In the genomic region with DNA sequence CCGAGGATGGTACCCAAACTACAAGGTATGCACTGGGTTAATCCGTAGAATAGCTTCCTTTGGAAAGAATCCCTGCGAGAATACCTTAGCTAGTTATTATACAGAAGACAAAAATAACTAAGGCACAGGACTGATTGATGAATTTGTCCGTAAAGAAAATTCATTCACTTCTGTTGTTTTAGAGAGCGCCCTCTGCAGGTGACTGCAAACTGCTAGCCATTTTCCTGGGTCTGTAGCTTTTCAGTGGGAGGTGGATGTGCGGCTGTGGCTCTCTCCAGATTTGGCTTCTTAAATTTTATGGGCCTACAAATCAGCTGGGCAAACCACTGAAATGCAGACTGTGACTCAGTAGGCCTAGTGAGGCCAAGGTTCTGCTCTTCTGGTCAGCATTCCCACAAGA, we compare ENCODE assay signal across 25 mouse cellular contexts. TPM values are rescaled to one million over a fixed set of nuclear protein-coding genes. Genes with fewer than 3 reads are reported as not detected.
DNase-seq lines count a peak whose midpoint lies in the region; ATAC-seq and TF ChIP-seq lines count a peak whose summit lies in the region.
"Had no signal": no experiment of that assay in that cellular context is flagged by ENCODE, and none has a peak within 500 bp of the region (broad histone marks: within the 10 kb centered on the region; RNA-seq: fewer than 3 reads in every experiment).

No protein-coding gene starts in this region.

- TF ChIP-seq EP300 in CH12.LX (IDR thresholded peaks at IDR 0.05; ENCODE audit: low read length): no peak

- TF ChIP-seq RAD21 in CH12.LX (IDR thresholded peaks at IDR 0.05; ENCODE audit: low read depth, low read length): peak; percentile 5

- H3K79me2 ChIP-seq in CH12.LX (replicated peaks; ENCODE audit: control insufficient read depth, extremely low read depth, insufficient read depth, poor library complexity, severe bottlenecking): no peaks in the 10 kb centered on the region

- H3K9me3 ChIP-seq in CH12.LX (replicated peaks; ENCODE audit: low read length): no peaks in the 10 kb centered on the region
- H3K9me3 ChIP-seq: embryonic facial prominence, embryonic 13.5 days; G1E; heart, embryonic 15.5 days; hindbrain, embryonic 15.5 days; limb, embryonic 10.5 days; neural tube, embryonic 12.5 days had no signal

- in situ Hi-C loops in CH12.LX (cut with MboI; ENCODE audit: low pct_ligation_motif_present, low pct_unique_long_range_greater_than_20kb, low sequenced_read_pairs): no loop called here

- no peak overlapping the region for H3K4me3 ChIP-seq in layer of hippocampus, adult 2 months
- H3K4me3 ChIP-seq in CH12.LX (replicated peaks in 1 of 3; ENCODE audit: low read depth in 2 of 3, low read length in 2 of 3, poor library complexity in 1 of 3): no peak overlapping the region
- H3K4me3 ChIP-seq: embryonic facial prominence, embryonic 13.5 days; heart, embryonic 15.5 days; hindbrain, embryonic 15.5 days; limb, embryonic 10.5 days; neural tube, embryonic 12.5 days had no signal

- no peak overlapping the region for H3K9ac ChIP-seq in CH12.LX (ENCODE audit: insufficient read depth, low read depth)
- H3K9ac ChIP-seq: embryonic facial prominence, embryonic 13.5 days; heart, embryonic 15.5 days; hindbrain, embryonic 15.5 days; neural tube, embryonic 12.5 days had no signal

- DNase-seq in CD4-positive, CD25-positive, alpha-beta regulatory T cell, adult 2 months (ENCODE audit: low read depth, low spot score): peak; percentile 2
- no peak for DNase-seq in layer of hippocampus, adult 2 months (ENCODE audit: low spot score in 2 of 2)
- no peak for DNase-seq in layer of hippocampus, adult 18-20 months (ENCODE audit: low spot score in 2 of 2)
- DNase-seq in CH12.LX (ENCODE audit: extremely low read depth) (peak; percentile 10), WW6 (ENCODE audit: low read depth, low spot score) (peak; percentile 1)
- DNase-seq in cerebellum, adult 9-10 months: no peak
- DNase-seq in spleen, postnatal 14 days (ENCODE audit: low spot score in 2 of 2): no peak
- DNase-seq: adrenal gland, adult 2 months; cerebellum, adult 11 months; heart, postnatal 4 days; kidney, adult 11 months; kidney, postnatal 10 days; lung, adult 2 months; thymus, adult 18-20 months had no signal

- dilution Hi-C loops in CH12.LX (cut with MboI; ENCODE audit: extremely low pct_ligation_motif_present, extremely low pct_unique_long_range_greater_than_20kb, low sequenced_read_pairs): no loop called here

- H3K27me3 ChIP-seq in CH12.LX (replicated peaks): peaks cover 71% of the 10 kb centered on the region
- H3K27me3 ChIP-seq: embryonic facial prominence, embryonic 13.5 days; heart, embryonic 15.5 days; hindbrain, embryonic 15.5 days; neural tube, embryonic 12.5 days had no signal

- no peak for ATAC-seq in CD4-positive, CD25-positive, alpha-beta regulatory T cell, adult 4 months
- ATAC-seq: forebrain, embryonic 16.5 days had no signal

- H3K4me1 ChIP-seq in CH12.LX (ENCODE audit: control insufficient read depth in 1 of 2, insufficient read depth in 2 of 2): no peaks in the 10 kb centered on the region
- H3K4me1 ChIP-seq: embryonic facial prominence, embryonic 13.5 days; heart, embryonic 15.5 days; neural tube, embryonic 12.5 days had no signal

- no peaks in the 10 kb centered on the region for H3K36me3 ChIP-seq in CH12.LX (replicated peaks in 1 of 2; ENCODE audit: control insufficient read depth in 1 of 2, insufficient read depth in 1 of 2, low read length in 1 of 2)
- H3K36me3 ChIP-seq: embryonic facial prominence, embryonic 13.5 days; G1E; heart, embryonic 15.5 days; hindbrain, embryonic 15.5 days; limb, embryonic 10.5 days; neural tube, embryonic 12.5 days had no signal

- H3K27ac ChIP-seq in layer of hippocampus, adult 2 months: 0 out of 2 replicates have a peak overlapping the region, but pooled peaks have one; percentile 32
- H3K27ac ChIP-seq in CH12.LX (ENCODE audit: insufficient read depth, low read depth): no peak overlapping the region
- H3K27ac ChIP-seq: embryonic facial prominence, embryonic 13.5 days; heart, embryonic 15.5 days; hindbrain, embryonic 15.5 days; limb, embryonic 10.5 days; neural tube, embryonic 12.5 days had no signal

- no peak for TF ChIP-seq POLR2A in CH12.LX (IDR thresholded peaks at IDR 0.05; ENCODE audit: low read depth, low read length)

- peak overlapping the region; percentile 50; the same call in 1 of the 2 replicates for H3K4me2 ChIP-seq in CH12.LX (ENCODE audit: insufficient read depth, low read depth, poor library complexity, severe bottlenecking)
- H3K4me2 ChIP-seq: embryonic facial prominence, embryonic 13.5 days; heart, embryonic 15.5 days; hindbrain, embryonic 15.5 days; neural tube, embryonic 12.5 days had no signal

- TF ChIP-seq CTCF in layer of hippocampus, adult 2 months (conservative IDR thresholded peaks at IDR 0.05): peak; percentile 66
- peak; percentile 40 to 64 for TF ChIP-seq CTCF in CH12.LX (conservative IDR thresholded peaks at IDR 0.05 in 1 of 2, IDR thresholded peaks at IDR 0.05 in 1 of 2; ENCODE audit: low read depth in 2 of 2, low read length in 2 of 2)

TF ChIP-seq in CH12.LX, 34 proteins besides CTCF, POLR2A, EP300 and RAD21:
- no peak for TF ChIP-seq ELF1 (IDR thresholded peaks at IDR 0.05; ENCODE audit: low read depth, low read length)
- TF ChIP-seq MAZ (IDR thresholded peaks at IDR 0.05; ENCODE audit: low read depth, low read length): no peak
- no peak for TF ChIP-seq USF2 (conservative IDR thresholded peaks at IDR 0.05; ENCODE audit: low read depth, low read length)
- TF ChIP-seq BHLHE40 (IDR thresholded peaks at IDR 0.05; ENCODE audit: low read depth, low read length): no peak
- peak; percentile 45 for TF ChIP-seq SMC3 (IDR thresholded peaks at IDR 0.05; ENCODE audit: low read depth, low read length)
- no peak for TF ChIP-seq PAX5 (IDR thresholded peaks at IDR 0.05; ENCODE audit: low read length)

RNA-seq across cellular contexts. Expression of gene Tnr, which starts 42.5 kb away (rescaled TPM):
- polyA plus RNA-seq in CD4-positive, CD25-positive, alpha-beta regulatory T cell, adult 4 months (2017; shearing (Covaris generic)): not detected
- total RNA-seq in layer of hippocampus, adult 2 months (2021): 100 to 1,000 TPM; 157 to 159 TPM
- 100 to 1,000 TPM; 137 to 139 TPM for total RNA-seq in layer of hippocampus, adult 18-20 months (2021)
- not detected in 2 replicates for total RNA-seq in CH12.LX (2012; rRNA removed)
- not detected in 2 replicates for total RNA-seq in CH12.LX (2014; rRNA removed)
- not detected in 2 replicates for polyA plus RNA-seq in CH12.LX (2012; ENCODE audit: insufficient read length, low read depth)
- total RNA-seq: gastrocnemius, adult 18-20 months; granulocyte monocyte progenitor cell, adult 5-6 weeks; liver, adult 2 months had no signal
- polyA plus RNA-seq: G1E; limb, embryonic 10.5 days; liver, adult 2 months had no signal

Comparison
In these comparisons a context has a peak if more than half of its experiments do, and no peak if none do; other contexts are left out.
1. DNase-seq: peak in CD4-positive, CD25-positive, alpha-beta regulatory T cell, adult 2 months (single experiment), CH12.LX (single experiment) and WW6 (single experiment); none in layer of hippocampus, adult 2 months (0 of 2), layer of hippocampus, adult 18-20 months (0 of 2), cerebellum, adult 9-10 months (single experiment) and spleen, postnatal 14 days (0 of 2).
2. RNA of gene Tnr, which starts 42.5 kb away (total RNA-seq): 157 to 159 TPM in layer of hippocampus, adult 2 months and 137 to 139 TPM in layer of hippocampus, adult 18-20 months; not detected in CH12.LX; every median in the first group is over 100 times any median in the second.